Mouse (Mus musculus): Measurements from ENCODE around the gene Ncan. TPM values are rescaled to one million over a fixed set of nuclear protein-coding genes. Genes with fewer than 3 reads are reported as not detected.

Gene Ncan
- polyA plus RNA-seq (2014; fragmentation: Nextera tagmentation; extraction: Ambion mirVana): 0.05 and 0.07 TPM in 2 replicates

DNA sequence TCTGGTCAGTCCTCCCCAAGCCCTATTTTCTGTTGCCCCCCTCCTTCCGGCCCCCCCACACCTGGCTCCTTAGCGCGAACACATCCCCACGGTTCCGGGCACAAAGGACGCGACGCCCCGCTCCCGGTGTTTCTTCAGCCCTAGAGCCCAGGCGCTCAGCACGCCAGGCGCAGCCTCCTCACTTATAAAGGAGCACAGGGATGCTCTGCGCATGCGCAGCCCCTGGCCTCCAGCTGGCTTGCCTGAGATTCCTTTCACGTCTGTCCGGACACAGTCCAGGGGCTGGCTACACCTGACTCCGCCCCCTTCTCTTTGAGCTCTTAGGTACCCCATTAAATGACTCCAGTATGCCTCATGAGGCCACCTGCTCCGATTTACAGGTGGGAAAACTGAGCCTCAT lies at the start of gene Ncan:
Gene Ncan, minus strand, starts transcription at position 207 of the 400 bp plus-strand sequence.
- H3K27ac ChIP-seq (ENCODE audit: low read depth): no peak within 1 kb of the TSS
- H3K9ac ChIP-seq: no peak within 1 kb of the TSS
- WGBS: 2% methylated on average over 19 of the region's 19 CpGs
- peak within 1 kb of the TSS; percentile 44; the same call in 1 of the 2 replicates for H3K4me2 ChIP-seq
- no peaks in the 10 kb centered on the region for H3K36me3 ChIP-seq (ENCODE audit: insufficient read depth)
- H3K9me3 ChIP-seq (ENCODE audit: low read depth, low read length): no peaks in the 10 kb centered on the region
- ATAC-seq (ENCODE audit: insufficient read depth) (peak; percentile 31; the same call in 1 of the 2 replicates), DNase-seq (peak; percentile 82)
- peaks cover 39% of the 10 kb centered on the region for H3K27me3 ChIP-seq (ENCODE audit: insufficient read depth, low read length)
- no peak for TF ChIP-seq CTCF (IDR thresholded peaks at IDR 0.05; ENCODE audit: low read depth)
- H3K4me1 ChIP-seq (ENCODE audit: insufficient read depth): no peaks in the 10 kb centered on the region
- H3K4me3 ChIP-seq (ENCODE audit: low read depth, low read length): no peak within 1 kb of the TSS

DNA sequence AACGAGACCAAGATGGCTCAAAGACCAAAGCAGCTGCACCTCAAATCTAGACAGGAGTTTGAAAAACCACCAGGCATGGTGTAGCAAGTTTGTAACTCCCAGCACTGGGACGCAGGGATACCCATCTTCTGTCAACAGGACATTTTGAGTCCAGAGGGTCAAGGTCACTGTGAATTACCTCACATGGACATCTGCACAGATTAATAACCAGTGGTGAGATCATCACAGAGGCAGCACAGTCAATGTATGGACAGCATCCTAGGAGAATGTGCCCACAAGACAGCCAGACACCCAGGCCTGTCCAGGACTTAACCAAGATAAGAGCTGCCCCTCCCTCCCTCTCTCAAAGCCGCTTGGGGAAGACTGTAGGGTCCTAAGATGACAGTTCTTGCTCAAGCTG lies 49.4 kb upstream of the Ncan start:
- Histone ChIP-seq H3K36me3 (ENCODE audit: insufficient read depth) (peaks cover 7% of the 10 kb centered on the region), H3K4me1 (ENCODE audit: insufficient read depth) (0 out of 2 replicates have a peak, but pooled peaks cover 6% of the 10 kb centered on the region), H3K27me3 (ENCODE audit: insufficient read depth, low read length) (peaks cover 15% of the 10 kb centered on the region), H3K9me3 (ENCODE audit: low read depth, low read length) (no peaks in the 10 kb centered on the region), H3K4me2 (no peak overlapping the region), H3K4me3 (ENCODE audit: low read depth, low read length) (no peak overlapping the region), H3K9ac (no peak overlapping the region), H3K27ac (ENCODE audit: low read depth) (no peak overlapping the region)
- DNase-seq (no peak), ATAC-seq (ENCODE audit: insufficient read depth) (no peak)
- WGBS: 67% methylated on average over 3 of the region's 3 CpGs
- no peak for TF ChIP-seq CTCF (IDR thresholded peaks at IDR 0.05; ENCODE audit: low read depth)

DNA sequence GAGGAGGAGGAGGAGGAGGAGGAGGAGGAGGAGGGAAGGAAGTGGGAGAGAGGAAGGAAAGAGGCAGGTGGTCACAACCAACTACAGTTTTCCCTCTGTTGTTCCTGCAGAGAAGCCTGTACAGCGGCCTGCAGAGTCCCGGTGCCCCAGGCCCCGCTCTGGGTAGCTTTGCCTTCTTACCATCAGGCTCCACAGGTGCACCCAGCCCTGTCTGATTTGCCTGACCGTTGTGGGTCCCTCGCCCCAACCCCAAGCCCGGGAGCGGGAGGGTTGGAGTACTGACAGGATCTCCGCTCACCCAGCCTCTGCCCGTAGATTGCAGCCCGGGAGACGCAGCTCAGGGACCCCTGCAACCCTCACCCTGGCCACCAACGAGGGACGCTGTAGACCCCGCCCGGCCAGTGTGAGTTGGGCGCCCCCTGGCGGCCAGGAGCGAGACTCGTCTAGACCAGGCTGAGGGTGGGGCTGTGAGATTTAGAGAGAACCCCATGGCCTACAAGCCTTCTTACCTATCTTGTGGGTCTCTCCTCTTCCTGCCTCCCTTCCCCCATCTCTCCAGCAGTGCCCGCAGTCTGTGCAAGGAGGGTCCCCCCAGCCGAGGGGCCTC lies 45.9 kb upstream of the Ncan start:
- peak; percentile 87 for DNase-seq
- Histone ChIP-seq H3K4me1 (ENCODE audit: insufficient read depth) (no peaks in the 10 kb centered on the region), H3K9ac (peak overlapping the region; percentile 20; the same call in 1 of the 2 replicates), H3K36me3 (ENCODE audit: insufficient read depth) (no peaks in the 10 kb centered on the region), H3K27ac (ENCODE audit: low read depth) (no peak overlapping the region), H3K4me2 (peak overlapping the region; percentile 53), H3K27me3 (ENCODE audit: insufficient read depth, low read length) (peaks cover 16% of the 10 kb centered on the region), H3K9me3 (ENCODE audit: low read depth, low read length) (no peaks in the 10 kb centered on the region), H3K4me3 (ENCODE audit: low read depth, low read length) (no peak overlapping the region; the same call in 1 of the 2 replicates)
- peak; percentile 80 for ATAC-seq (ENCODE audit: insufficient read depth)
- TF ChIP-seq CTCF (IDR thresholded peaks at IDR 0.05; ENCODE audit: low read depth): peak; percentile 99
- 5% methylated on average over 21 of the region's 21 CpGs for WGBS

DNA sequence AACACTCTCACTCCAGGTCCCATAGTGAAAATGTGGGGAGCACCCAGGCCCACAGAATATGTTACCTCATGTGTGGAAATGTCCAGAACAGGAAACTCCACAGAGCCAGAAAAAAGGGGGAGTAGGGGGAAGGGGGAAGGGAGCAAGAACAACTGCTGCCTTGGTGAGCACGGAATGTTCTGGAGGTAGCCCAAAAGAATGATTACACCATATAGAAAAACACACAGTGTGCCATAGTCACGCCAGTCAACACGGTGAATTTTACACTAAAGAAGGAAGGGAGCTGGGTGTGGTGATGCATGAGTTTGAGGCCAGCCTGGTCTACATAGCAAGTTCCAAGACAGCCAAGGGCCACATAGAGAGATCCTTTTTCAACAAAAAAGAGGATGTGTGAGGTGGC lies 42.6 kb upstream of the Ncan start:
- no peak for ATAC-seq (ENCODE audit: insufficient read depth)
- Histone ChIP-seq H3K4me1 (ENCODE audit: insufficient read depth) (no peaks in the 10 kb centered on the region), H3K27ac (ENCODE audit: low read depth) (no peak overlapping the region), H3K9ac (no peak overlapping the region), H3K9me3 (ENCODE audit: low read depth, low read length) (no peaks in the 10 kb centered on the region), H3K4me3 (ENCODE audit: low read depth, low read length) (no peak overlapping the region), H3K36me3 (ENCODE audit: insufficient read depth) (no peaks in the 10 kb centered on the region), H3K4me2 (no peak overlapping the region), H3K27me3 (ENCODE audit: insufficient read depth, low read length) (peaks cover 16% of the 10 kb centered on the region)
- TF ChIP-seq CTCF (IDR thresholded peaks at IDR 0.05; ENCODE audit: low read depth): no peak
- no peak for DNase-seq
- WGBS: 80% methylated on average over 3 of the region's 3 CpGs

DNA sequence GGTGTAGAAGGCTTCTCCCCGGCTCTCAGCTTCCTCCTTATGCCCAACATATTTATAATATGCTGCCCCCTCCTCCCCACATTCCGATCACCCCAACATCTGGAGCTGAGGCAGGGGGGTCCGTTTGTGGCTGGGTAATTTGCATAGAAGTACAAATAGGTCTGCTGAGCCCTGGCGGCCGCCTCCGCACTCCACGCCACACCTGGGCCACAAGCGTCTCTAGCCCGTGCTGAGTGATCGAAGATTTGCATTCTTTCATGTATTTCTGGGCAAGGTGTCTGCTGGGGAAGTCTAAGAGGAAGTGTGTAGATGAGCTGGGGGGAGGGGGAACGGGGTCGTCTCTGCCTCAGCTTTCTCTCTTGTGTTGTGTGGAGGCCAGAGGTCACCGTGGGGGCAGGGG lies 39.3 kb upstream of the Ncan start:
- Histone ChIP-seq H3K4me1 (ENCODE audit: insufficient read depth) (no peaks in the 10 kb centered on the region), H3K27me3 (ENCODE audit: insufficient read depth, low read length) (0 out of 2 replicates have a peak, but pooled peaks cover under 1% of the 10 kb centered on the region), H3K4me3 (ENCODE audit: low read depth, low read length) (no peak overlapping the region), H3K27ac (ENCODE audit: low read depth) (no peak overlapping the region), H3K9ac (no peak overlapping the region), H3K36me3 (ENCODE audit: insufficient read depth) (no peaks in the 10 kb centered on the region), H3K4me2 (no peak overlapping the region), H3K9me3 (ENCODE audit: low read depth, low read length) (no peaks in the 10 kb centered on the region)
- ATAC-seq (ENCODE audit: insufficient read depth): no peak
- DNase-seq: no peak
- WGBS: 53% methylated on average over 13 of the region's 13 CpGs
- TF ChIP-seq CTCF (IDR thresholded peaks at IDR 0.05; ENCODE audit: low read depth): no peak

DNA sequence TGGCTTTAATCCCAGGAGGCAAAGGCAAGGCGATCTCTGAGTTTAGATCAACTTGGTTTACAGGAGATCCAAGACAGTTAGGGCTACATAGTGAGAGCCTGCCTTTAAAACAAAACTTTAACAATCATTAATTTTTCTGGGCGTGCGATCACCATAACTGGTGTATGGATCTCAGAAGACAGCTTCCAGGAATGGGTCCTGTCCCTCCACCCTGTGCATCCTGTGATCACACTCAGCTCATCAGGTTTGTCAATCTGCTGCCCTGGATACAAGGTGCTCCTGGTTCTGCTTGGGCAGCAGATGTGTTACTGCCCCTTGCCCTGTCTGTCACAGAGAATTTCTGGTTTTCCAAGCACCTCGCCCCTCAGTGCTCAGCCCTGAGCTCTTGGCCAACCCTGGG lies 38.5 kb upstream of the Ncan start:
- Histone ChIP-seq H3K4me2 (no peak overlapping the region), H3K27me3 (ENCODE audit: insufficient read depth, low read length) (no peaks in the 10 kb centered on the region), H3K9me3 (ENCODE audit: low read depth, low read length) (no peaks in the 10 kb centered on the region), H3K4me3 (ENCODE audit: low read depth, low read length) (no peak overlapping the region), H3K4me1 (ENCODE audit: insufficient read depth) (no peaks in the 10 kb centered on the region), H3K9ac (no peak overlapping the region), H3K27ac (ENCODE audit: low read depth) (no peak overlapping the region), H3K36me3 (ENCODE audit: insufficient read depth) (no peaks in the 10 kb centered on the region)
- DNase-seq: no peak
- WGBS: 70% methylated on average over 4 of the region's 4 CpGs
- TF ChIP-seq CTCF (IDR thresholded peaks at IDR 0.05; ENCODE audit: low read depth): no peak
- ATAC-seq (ENCODE audit: insufficient read depth): no peak

DNA sequence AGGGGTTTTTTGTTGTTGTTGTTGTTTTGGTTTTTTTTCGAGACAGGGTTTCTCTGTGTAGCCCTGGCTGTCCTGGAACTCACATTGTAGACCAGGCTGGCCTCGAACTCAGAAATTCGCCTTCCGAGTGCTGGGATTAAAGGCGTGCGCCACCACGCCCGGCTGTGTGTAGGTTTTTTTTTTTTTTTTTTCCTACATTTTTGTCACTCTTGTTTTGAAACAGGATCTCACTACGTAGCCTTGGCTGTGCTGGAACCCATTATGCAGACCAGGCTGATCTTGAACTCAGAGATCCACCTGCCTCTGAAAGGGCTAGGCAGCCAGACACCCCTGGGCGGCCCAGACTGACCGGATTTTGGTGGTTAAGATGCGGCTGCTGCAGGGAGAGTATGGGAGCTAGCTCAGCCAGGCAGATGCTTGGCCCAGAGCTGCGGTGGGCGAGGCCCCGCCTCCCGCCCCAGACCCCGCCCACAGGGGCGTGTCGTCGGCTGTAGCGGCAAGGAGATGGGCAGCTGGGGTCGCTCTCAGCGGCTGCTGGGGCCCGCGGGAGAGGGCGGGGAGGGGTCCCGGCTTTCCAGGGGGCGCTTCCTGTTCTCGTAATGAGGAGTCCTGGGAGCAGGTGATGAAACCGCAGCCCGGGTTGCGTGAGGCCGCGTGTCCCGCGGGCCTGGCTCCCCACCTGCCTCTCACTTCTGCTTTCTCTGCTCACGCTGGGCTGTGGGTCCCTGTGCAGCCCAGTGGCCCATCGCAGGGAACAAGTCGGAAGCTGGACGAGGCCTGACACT lies 37.6 kb upstream of the Ncan start:
- peak overlapping the region; percentile 48 for H3K4me3 ChIP-seq (ENCODE audit: low read depth, low read length)
- ATAC-seq (ENCODE audit: insufficient read depth) (peak; percentile 91), DNase-seq (peak; percentile 88)
- H3K9ac ChIP-seq: peak overlapping the region; percentile 35; the same call in 1 of the 2 replicates
- no peaks in the 10 kb centered on the region for H3K4me1 ChIP-seq (ENCODE audit: insufficient read depth)
- no peaks in the 10 kb centered on the region for H3K27me3 ChIP-seq (ENCODE audit: insufficient read depth, low read length)
- 8% methylated on average over 40 of the region's 40 CpGs for WGBS
- H3K36me3 ChIP-seq (ENCODE audit: insufficient read depth): no peaks in the 10 kb centered on the region
- no peak overlapping the region for H3K27ac ChIP-seq (ENCODE audit: low read depth)
- no peaks in the 10 kb centered on the region for H3K9me3 ChIP-seq (ENCODE audit: low read depth, low read length)
- no peak for TF ChIP-seq CTCF (IDR thresholded peaks at IDR 0.05; ENCODE audit: low read depth)
- peak overlapping the region; percentile 82 for H3K4me2 ChIP-seq

Data from lung, embryonic 14.5 days (tissue).